Mouse (Mus musculus): Measurements from ENCODE around the gene Fam13c.

DNA sequence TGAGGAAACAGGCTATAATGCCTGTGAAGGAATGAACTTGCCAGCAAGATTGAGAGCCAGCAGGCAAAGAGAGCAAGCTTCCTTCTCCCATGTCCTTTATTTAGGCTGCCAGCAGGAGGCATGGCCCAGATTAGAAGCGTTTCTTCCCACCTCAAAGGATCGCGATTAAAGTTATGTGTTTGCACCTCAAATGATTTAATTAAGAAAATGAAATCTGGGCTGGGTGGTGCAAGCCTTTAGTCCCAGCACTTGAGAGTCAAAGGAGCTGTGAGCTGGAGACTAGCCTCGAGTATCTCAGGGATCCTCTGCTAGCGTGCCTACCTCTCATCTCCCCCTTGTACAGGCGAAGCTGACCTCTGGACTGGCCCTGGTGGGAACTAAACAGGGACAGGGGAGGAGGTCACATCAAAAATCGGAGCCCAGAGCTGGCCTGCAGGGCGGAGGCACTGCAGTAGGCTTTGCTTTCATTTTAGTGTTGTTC lies 93.1 kb downstream of the Fam13c start:
- TF ChIP-seq EP300 (IDR thresholded peaks at IDR 0.05; ENCODE audit: insufficient read depth, low read depth, low read length) (no peak), POLR2A (IDR thresholded peaks at IDR 0.05; ENCODE audit: insufficient read depth, low read length) (no peak), CTCF (IDR thresholded peaks at IDR 0.05; ENCODE audit: low read depth, low read length) (no peak)

Data from ES-Bruce4 (cell line).